Comparison of ENCODE assay signal across 18 mouse cellular contexts in genomic region chr12:9050824-9051223, GRCm38 (mm10). TPM values are rescaled to one million over a fixed set of nuclear protein-coding genes. Genes with fewer than 3 reads are reported as not detected.
DNase-seq lines count a peak whose midpoint lies in the region; ATAC-seq and TF ChIP-seq lines count a peak whose summit lies in the region.
"Had no signal": no experiment of that assay in that cellular context is flagged by ENCODE, and none has a peak within 500 bp of the region (broad histone marks: within the 10 kb centered on the region; RNA-seq: fewer than 3 reads in every experiment).

No protein-coding gene starts in this region.

- DNase-seq in heart, adult 11 months = peak; percentile 94
- no peak for DNase-seq in heart, adult 18-20 months
- DNase-seq in kidney, postnatal 10 days = peak; percentile 36
- no peak for DNase-seq in kidney, adult 2 months
- DNase-seq in midbrain, embryonic 11.5 days (ENCODE audit: low spot score, missing footprints) = peak; percentile 79
- no peak for DNase-seq in midbrain, embryonic 14.5 days
- DNase-seq in urinary bladder, adult 18-20 months (ENCODE audit: low spot score in 2 of 2) = no peak
- no peak for DNase-seq in MN1 (ENCODE audit: low spot score)
- DNase-seq: cerebellum, adult 2 months; cerebellum, postnatal 36 days; lung, adult 18-20 months; thymus, postnatal 14 days had no signal

- no peak overlapping the region for H3K4me3 ChIP-seq in kidney, adult 2 months (ENCODE audit: insufficient read depth, low read depth, low read length)
- no peak overlapping the region for H3K4me3 ChIP-seq in midbrain, embryonic 11.5 days (ENCODE audit: low read depth, low read length)
- no peak overlapping the region for H3K4me3 ChIP-seq in midbrain, embryonic 14.5 days (replicated peaks; ENCODE audit: low read depth, low read length)
- H3K4me3 ChIP-seq: forebrain, embryonic 12.5 days; midbrain, embryonic 13.5 days; myocyte had no signal

- 24% methylated on average over 6 of the region's 6 CpGs for WGBS in kidney, adult 2 months
- WGBS in midbrain, embryonic 11.5 days = 49% methylated on average over 6 of the region's 6 CpGs
- WGBS in midbrain, embryonic 14.5 days = 43% methylated on average over 6 of the region's 6 CpGs

- no peak overlapping the region for H3K9ac ChIP-seq in midbrain, embryonic 11.5 days (ENCODE audit: low read length)
- H3K9ac ChIP-seq in midbrain, embryonic 14.5 days (replicated peaks; ENCODE audit: low read length) = no peak overlapping the region
- H3K9ac ChIP-seq: forebrain, embryonic 12.5 days; hindbrain, embryonic 14.5 days; midbrain, embryonic 13.5 days had no signal

- TF ChIP-seq CTCF in kidney, adult 2 months (conservative IDR thresholded peaks at IDR 0.05; ENCODE audit: insufficient read depth, insufficient read length, low read depth, low read length) = no peak

- no peaks in the 10 kb centered on the region for H3K4me1 ChIP-seq in kidney, adult 2 months (ENCODE audit: control insufficient read depth, insufficient read depth, low read length)
- no peaks in the 10 kb centered on the region for H3K4me1 ChIP-seq in midbrain, embryonic 11.5 days (ENCODE audit: control insufficient read depth, insufficient read depth, low read length)
- no peaks in the 10 kb centered on the region for H3K4me1 ChIP-seq in midbrain, embryonic 14.5 days (ENCODE audit: control insufficient read depth, insufficient read depth, low read length)
- H3K4me1 ChIP-seq: forebrain, embryonic 12.5 days; midbrain, embryonic 13.5 days had no signal

- no peak for ATAC-seq in midbrain, embryonic 11.5 days (ENCODE audit: low FRiP score)
- ATAC-seq in midbrain, embryonic 14.5 days (ENCODE audit: low FRiP score, low TSS enrichment) = no peak

- no peak for TF ChIP-seq POLR2A in kidney, adult 2 months (IDR thresholded peaks at IDR 0.05; ENCODE audit: low read depth, low read length)

- no peak overlapping the region for H3K27ac ChIP-seq in kidney, adult 2 months (ENCODE audit: insufficient read depth, low read depth, low read length)
- H3K27ac ChIP-seq in midbrain, embryonic 11.5 days (ENCODE audit: low read depth, low read length) = no peak overlapping the region
- H3K27ac ChIP-seq in midbrain, embryonic 14.5 days (replicated peaks; ENCODE audit: low read depth, low read length) = no peak overlapping the region
- H3K27ac ChIP-seq: forebrain, embryonic 12.5 days; hindbrain, embryonic 14.5 days; macrophage; midbrain, embryonic 13.5 days had no signal

- no peak overlapping the region for H3K4me2 ChIP-seq in midbrain, embryonic 11.5 days
- no peak overlapping the region for H3K4me2 ChIP-seq in midbrain, embryonic 14.5 days (ENCODE audit: low read length)
- H3K4me2 ChIP-seq: forebrain, embryonic 12.5 days; hindbrain, embryonic 14.5 days; midbrain, embryonic 13.5 days had no signal

- H3K9me3 ChIP-seq in midbrain, embryonic 11.5 days (ENCODE audit: control insufficient read depth, low read length) = no peaks in the 10 kb centered on the region
- H3K9me3 ChIP-seq in midbrain, embryonic 14.5 days (ENCODE audit: control insufficient read depth, low read length) = no peaks in the 10 kb centered on the region
- H3K9me3 ChIP-seq: forebrain, embryonic 12.5 days; G1E; midbrain, embryonic 13.5 days had no signal

- no peaks in the 10 kb centered on the region for H3K27me3 ChIP-seq in kidney, adult 2 months (replicated peaks; ENCODE audit: control insufficient read depth, insufficient read depth, low read length)
- no peaks in the 10 kb centered on the region for H3K27me3 ChIP-seq in midbrain, embryonic 11.5 days (ENCODE audit: control insufficient read depth, insufficient read depth, low read length)
- no peaks in the 10 kb centered on the region for H3K27me3 ChIP-seq in midbrain, embryonic 14.5 days (ENCODE audit: control insufficient read depth, insufficient read depth, low read length)
- H3K27me3 ChIP-seq: forebrain, embryonic 12.5 days; midbrain, embryonic 13.5 days had no signal

- no peaks in the 10 kb centered on the region for H3K36me3 ChIP-seq in kidney, adult 2 months (ENCODE audit: control insufficient read depth, insufficient read depth, low read length)
- no peaks in the 10 kb centered on the region for H3K36me3 ChIP-seq in midbrain, embryonic 11.5 days (ENCODE audit: control insufficient read depth, insufficient read depth, low read length)
- no peaks in the 10 kb centered on the region for H3K36me3 ChIP-seq in midbrain, embryonic 14.5 days (ENCODE audit: control insufficient read depth, insufficient read depth, low read length)
- H3K36me3 ChIP-seq: forebrain, embryonic 12.5 days; G1E; midbrain, embryonic 13.5 days had no signal

RNA-seq across cellular contexts. Expression of gene Ttc32, which starts 21.0 kb away (rescaled TPM):
- 10 to 100 TPM; 24.0 to 29.5 TPM for total RNA-seq in heart, adult 18-20 months (2021)
- polyA plus RNA-seq in kidney, adult 2 months (2012; rRNA removed) = 18.0 and 22.7 TPM in 2 replicates
- 24.0 and 26.2 TPM in 2 replicates for polyA plus RNA-seq in midbrain, embryonic 11.5 days (2014; fragmentation: Nextera tagmentation; extraction: Ambion mirVana)
- polyA plus RNA-seq in midbrain, embryonic 14.5 days (2014; fragmentation: Nextera tagmentation; extraction: Ambion mirVana) = 9.1 and 9.6 TPM in 2 replicates
- polyA plus RNA-seq: G1E had no signal

Comparison
In these comparisons a context has a peak if more than half of its experiments do, and no peak if none do; other contexts are left out.
1. DNase-seq: peak in heart, adult 11 months (single experiment), kidney, postnatal 10 days (single experiment) and midbrain, embryonic 11.5 days (single experiment); none in heart, adult 18-20 months (0 of 2), kidney, adult 2 months (single experiment), midbrain, embryonic 14.5 days (single experiment), urinary bladder, adult 18-20 months (0 of 2) and MN1 (single experiment).